Mouse (Mus musculus): Measurements from ENCODE around the gene Bloc1s5.
"Not testable (repeated sequence)": the region's sequence is repeated elsewhere in the genome, so short reads cannot be mapped to it uniquely, and the experiment has no call there.

Bloc1s5 gene

DNA sequence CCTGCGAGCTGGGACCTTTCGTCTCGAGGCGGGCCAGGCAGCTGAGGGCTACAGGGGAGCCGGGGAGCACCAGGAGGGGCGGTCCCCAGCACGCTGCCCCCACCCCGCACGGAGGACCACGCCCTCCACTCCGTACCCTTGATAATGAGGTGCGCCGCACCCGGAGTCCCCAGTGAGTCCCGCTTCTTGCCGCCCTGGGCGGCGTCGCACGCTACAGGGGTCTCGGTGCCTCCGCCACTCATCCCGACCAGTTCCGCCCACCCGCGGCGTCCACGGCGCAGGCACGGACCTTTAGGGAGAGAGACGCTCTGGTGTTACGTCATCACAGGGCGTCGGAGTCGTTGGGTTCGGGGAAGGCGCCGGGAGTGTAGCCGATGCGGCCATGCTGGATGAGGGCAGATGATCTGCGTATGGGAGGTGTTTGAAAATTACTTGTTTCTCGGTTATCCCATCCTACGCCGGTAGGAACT, at the start of gene Bloc1s5:
Gene Bloc1s5 (minus strand): TSS at position 310 of the 470 bp plus-strand sequence.
- peak; percentile 92 to 93 for DNase-seq (ENCODE audit: low spot score in 2 of 2)

DNA sequence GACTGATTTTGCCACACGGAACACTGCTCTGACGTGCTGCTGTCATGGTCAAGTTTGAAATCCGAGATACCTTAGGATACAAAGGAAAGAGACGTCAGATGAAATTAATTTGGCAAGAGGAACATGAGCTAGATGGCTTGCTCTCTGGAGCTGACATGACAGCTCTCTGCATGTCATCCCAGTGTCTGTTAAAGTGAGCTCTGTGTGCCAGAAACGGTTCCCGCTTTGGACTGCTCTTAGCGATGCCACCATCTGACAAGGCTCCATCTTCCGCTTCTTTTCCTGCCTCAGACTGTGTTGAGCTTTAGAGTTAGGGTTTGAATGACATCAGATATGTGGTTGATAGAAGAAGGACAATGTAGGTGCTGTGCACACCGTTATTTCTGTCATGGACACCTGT, 37.4 kb upstream of the Bloc1s5 start:
- DNase-seq (ENCODE audit: low spot score in 2 of 2) = no peak

GRCm38 (mm10) chr13:38671451-38671850, 36.5 kb upstream of the Bloc1s5 start:
- DNase-seq (ENCODE audit: low spot score in 2 of 2) = not testable (repeated sequence)

DNA sequence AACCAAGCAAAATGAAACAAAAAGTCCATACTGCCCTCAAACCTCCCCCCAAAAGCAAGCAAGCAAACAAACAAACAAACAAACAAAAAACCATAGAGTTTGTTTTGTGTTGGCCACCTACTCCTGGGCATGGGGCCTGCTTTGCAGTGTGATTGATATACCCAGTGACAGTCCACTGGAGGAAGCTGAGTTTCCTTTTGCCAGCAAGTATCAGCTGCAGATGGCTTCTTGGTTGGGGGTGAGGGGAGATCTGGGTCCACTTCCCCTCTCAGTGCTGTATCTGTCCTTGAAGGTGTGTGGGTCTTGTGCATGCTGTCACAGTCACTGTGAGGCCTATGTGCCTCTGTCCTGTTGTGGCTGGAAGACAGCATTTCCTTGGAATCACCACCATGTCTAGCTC, 35.1 kb upstream of the Bloc1s5 start:
- no peak for DNase-seq (ENCODE audit: low spot score in 2 of 2)

DNA sequence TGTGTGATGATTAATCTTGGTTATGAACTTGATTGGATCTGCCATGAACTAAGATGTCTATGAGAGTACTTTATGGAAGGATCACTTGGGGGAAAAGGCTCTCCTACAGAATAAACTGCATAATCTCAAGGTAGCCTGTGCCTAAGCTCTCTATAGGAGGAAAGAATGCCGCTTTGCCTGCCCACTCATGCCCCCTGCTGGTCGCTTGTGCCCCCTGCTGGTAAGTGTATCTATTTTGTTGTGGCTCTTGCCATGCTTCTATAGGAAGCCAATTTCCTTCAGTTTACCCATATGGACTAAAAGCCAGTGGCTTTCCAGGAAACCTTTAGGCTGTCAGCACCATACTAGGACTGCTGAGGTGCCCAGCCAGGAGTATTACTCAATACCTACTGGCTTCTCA, 33.6 kb upstream of the Bloc1s5 start:
- DNase-seq (ENCODE audit: low spot score in 2 of 2) = no peak

GRCm38 (mm10) chr13:38664753-38665152, 29.8 kb upstream of the Bloc1s5 start:
- DNase-seq (ENCODE audit: low spot score in 2 of 2) = no peak

DNA sequence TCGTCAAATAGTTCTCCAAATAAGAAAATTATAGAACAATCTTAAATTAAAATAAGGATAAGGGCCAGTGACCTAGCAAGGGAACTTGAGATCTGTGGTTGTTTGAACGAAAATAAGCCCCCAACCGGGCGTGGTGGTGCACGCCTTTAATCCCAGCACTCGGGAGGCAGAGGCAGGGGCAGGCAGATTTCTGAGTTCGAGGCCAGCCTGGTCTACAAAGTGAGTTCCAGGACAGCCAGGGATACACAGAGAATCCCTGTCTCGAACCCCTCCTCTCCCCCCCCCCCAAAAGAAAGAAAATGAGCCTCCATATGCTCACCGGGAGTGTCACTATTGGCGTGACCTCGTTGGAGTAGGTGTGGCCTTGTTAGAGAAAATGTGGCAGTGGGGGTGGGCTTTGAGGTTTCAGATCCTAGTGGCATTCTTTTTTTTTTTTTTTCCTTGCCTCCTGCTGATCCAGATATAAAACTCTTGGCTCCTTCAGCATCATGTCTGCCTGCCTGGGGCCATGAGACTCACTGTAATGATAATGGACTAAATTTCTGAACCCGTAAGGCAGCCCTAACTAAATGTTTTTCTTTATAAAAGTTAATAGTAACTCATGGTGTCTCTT, 24.7 kb upstream of the Bloc1s5 start:
- no peak for DNase-seq (ENCODE audit: low spot score in 2 of 2)

DNA sequence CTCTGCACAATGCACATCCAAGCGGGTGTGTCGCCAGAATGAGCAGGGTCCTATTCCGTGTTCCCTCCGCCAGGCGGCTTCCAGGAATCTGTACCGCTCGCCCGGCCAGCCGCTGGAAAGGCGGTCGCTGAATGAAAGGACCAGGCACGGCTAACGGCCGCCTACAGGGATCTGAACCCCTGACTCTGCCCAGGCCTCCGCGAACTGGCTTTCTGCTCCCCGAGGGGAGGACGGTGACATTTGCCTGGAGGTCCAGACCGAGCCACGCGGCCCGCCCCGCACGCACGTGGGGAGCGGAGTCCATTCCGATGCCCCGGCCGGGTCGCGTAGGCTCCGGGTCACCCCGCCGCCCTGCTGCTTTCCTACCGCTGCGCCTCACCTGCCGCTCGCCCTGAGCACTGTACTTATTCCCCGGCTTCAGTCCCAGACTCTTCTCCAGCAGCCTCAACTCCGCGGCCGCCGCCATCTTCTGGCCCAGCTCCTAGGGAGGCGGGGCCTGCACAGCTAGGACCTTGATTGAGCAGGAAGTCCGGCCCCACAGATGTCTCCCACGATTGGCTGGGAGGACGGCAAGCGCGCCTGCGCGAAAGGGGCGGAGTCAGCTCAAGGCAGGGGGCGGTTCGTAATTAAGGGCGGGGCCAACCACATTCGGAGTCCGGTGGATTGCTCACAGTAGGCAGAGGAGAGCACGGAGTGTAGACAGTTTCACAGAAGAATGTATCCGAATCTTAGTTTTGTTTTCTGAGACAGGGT, 23.8 kb upstream of the Bloc1s5 start, which contains the start of gene Eef1e1:
Gene Eef1e1 (minus strand): TSS at position 531 of the 753 bp plus-strand sequence.
- peak; percentile 88 to 92 for DNase-seq (ENCODE audit: low spot score in 2 of 2)

DNA sequence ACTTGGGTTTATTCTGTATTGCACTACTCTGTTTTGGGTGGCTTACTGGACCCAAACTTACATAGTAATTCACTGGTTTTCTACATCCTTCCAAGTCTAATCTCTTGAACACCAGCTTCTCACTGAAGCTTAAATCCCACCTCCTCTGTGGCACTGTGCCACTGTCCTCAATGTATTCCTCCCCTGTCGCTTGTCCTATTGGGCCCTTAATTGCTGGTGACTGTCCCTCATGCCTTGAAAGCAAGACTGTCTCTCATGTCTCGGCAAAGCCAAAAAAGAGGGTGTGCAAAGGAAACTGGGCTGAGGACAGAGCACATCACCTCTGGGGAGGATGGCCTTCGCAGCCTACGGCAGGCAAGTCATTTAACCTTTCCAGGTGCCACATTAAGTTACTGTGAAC, 23.0 kb upstream of the Bloc1s5 start:
- DNase-seq (ENCODE audit: low spot score in 2 of 2) = no peak

DNA sequence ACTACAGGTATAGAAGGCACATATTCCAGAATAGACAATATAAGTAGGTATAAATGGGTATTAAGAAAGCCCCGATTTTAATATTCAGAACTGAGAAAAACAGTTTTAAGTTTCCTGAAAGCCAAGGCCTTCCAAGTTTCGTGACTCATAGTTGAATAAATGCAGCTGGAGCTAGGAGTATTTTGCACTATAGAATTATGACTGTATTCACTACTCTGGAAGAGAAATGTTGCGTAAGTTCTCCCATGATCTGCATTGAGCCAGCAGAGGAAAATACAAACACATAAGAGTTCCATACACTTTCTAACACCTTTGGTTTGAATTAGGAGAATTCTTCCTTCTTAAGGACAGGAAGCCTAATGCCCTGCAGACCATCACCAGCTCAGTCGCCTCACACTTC, 15.4 kb upstream of the Bloc1s5 start:
- no peak for DNase-seq (ENCODE audit: low spot score in 2 of 2)

DNA sequence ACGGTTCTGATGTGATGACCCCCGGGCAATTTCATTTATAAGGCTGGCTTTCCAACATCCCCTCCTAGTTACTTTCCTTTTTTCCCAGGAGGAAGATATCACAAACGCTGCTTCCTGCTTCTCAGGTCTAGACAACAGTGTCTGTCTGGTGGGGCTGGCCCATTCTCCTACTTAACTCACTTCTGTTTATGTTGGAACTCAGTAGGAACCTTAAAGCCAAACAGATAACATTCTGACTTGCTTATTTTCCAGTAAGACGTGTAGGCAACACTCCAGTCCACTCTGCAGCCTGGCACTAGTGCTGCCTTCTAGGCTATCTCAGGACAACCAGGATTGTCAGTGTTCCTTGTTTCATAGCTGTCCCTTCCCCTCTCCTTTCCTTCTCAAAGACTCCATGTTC, 14.2 kb upstream of the Bloc1s5 start:
- DNase-seq (ENCODE audit: low spot score in 2 of 2) = no peak

GRCm38 (mm10) chr13:38641414-38641813, 6.5 kb upstream of the Bloc1s5 start:
- DNase-seq (ENCODE audit: low spot score in 2 of 2) = no peak

GRCm38 (mm10) chr13:38640961-38641360, 6.1 kb upstream of the Bloc1s5 start:
- DNase-seq (ENCODE audit: low spot score in 2 of 2) = no peak

DNA sequence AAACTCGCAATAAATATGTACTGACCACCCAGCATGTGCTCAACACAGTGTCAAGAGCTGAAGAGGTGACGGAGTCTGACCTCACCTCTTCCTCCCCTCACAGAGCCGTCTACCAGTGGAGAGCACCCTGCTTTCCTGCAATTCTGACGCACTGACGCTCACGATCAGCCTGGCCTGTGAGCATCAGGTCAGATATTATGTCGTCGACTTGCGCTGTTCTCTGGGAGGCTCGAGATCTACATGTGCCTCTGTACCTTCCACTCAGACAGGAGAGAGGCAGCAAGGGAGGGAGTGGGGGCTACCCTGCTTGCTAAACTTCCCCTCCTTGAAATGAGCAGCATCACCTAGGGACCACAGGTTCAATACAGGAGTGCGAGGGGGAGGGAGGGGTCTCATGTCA, 3.8 kb upstream of the Bloc1s5 start:
- no peak for DNase-seq (ENCODE audit: low spot score in 2 of 2)

GRCm38 (mm10) chr13:38634256-38634799, 581 bp downstream of the Bloc1s5 start:
- peak; percentile 77 to 88 for DNase-seq (ENCODE audit: low spot score in 2 of 2)

GRCm38 (mm10) chr13:38633287-38634000, 1.5 kb downstream of the Bloc1s5 start:
- DNase-seq (ENCODE audit: low spot score in 2 of 2) = peak; percentile 14 to 47

DNA sequence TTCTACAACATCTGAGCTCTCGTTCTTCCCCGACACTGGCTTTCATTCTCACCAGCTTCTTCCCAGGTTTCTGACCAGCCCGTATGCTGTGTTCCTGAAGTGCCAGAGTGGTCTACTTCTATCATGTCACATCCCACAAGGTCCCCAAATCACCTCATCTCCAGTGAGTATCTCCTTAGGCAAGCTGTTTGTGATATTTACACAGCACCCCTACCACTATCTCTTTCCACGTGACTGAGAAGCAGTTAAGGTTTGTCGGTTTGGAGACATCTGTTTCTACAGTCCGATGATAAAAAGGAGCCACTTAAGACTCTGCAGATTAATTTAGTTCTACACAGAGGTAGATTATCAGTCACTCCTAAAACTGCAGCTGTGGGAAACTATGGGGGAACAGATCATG, 2.4 kb downstream of the Bloc1s5 start:
- no peak for DNase-seq (ENCODE audit: low spot score in 2 of 2)

- no peak for DNase-seq (ENCODE audit: low spot score in 2 of 2)
Measured at GRCm38 (mm10) chr13:38626229-38626525, 8.7 kb downstream of the Bloc1s5 start.

DNA sequence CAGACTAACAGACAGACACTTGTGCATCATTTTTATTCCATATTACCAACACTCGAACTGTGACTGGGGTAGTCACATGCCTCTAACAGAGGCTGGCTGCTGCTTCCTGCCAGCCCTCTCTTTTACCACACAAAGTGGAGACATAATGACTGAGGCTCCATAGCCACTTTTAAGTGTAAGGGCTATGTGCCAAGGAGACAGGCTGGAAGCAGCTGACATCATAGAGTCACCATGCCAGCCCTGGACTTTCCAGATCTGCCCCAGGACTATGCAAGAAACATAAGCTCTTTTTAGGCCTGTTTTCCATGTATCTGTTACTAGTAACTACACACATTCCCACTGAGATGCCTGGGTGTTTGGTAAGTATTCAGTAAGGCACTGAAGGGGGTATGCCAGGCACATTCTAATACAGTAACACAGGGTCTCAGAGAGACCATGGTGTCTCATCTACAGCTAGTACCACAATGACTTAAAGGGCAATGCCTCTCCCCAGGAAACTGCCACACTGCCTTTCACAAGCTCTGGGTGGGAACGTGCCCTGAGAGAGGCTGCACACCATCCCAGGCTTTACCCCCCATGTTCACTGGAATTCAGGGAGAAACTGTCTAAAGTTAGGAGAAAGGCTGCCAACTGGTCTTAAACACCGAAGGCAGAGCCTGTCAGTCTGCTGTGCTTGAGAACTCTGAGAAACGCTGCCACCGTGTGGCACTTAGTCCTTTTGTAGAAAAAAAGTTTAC, 9.2 kb downstream of the Bloc1s5 start:
- DNase-seq (ENCODE audit: low spot score in 2 of 2) = no peak

- DNase-seq (ENCODE audit: low spot score in 2 of 2) = no peak
Measured at GRCm38 (mm10) chr13:38624292-38624902, 10.5 kb downstream of the Bloc1s5 start.

- DNase-seq (ENCODE audit: low spot score in 2 of 2) = no peak
Measured at GRCm38 (mm10) chr13:38623296-38623695, 11.6 kb downstream of the Bloc1s5 start.

Measured in right cerebral cortex, postnatal 36 days (tissue).